Mouse (Mus musculus) liver, embryonic 15.5 days (tissue): ENCODE data around the gene Bpi. TPM values are rescaled to one million over a fixed set of nuclear protein-coding genes. Genes with fewer than 3 reads are reported as not detected.

ENCODE experiments used
- ATAC-seq: fragments of 200-750 bp; cut with Nextera tagmentation; 2 replicates; pipeline ENCODE4 v1.8.0; 2017; ENCODE audit warnings: moderate number of reproducible peaks, mild to moderate bottlenecking, moderate library complexity; ENCODE audit not compliant: insufficient read depth
- H3K27ac ChIP-seq: fragments of 300-500 bp; sonication (generic); replicated peaks from 2 replicates; pipeline ENCODE4 v1.5.1; 2015; ENCODE audit warnings: mild to moderate bottlenecking, inconsistent platforms
- H3K27me3 ChIP-seq: fragments of 300-500 bp; sonication (generic); 2 replicates; pipeline ENCODE4 v1.6.1; 2015; ENCODE audit warnings: mild to moderate bottlenecking, inconsistent platforms
- H3K36me3 ChIP-seq: fragments of 300-500 bp; sonication (generic); replicated peaks from 2 replicates; pipeline ENCODE4 v1.6.1; 2015; ENCODE audit warnings: moderate library complexity, mild to moderate bottlenecking, inconsistent platforms
- H3K4me1 ChIP-seq: fragments of 300-500 bp; sonication (generic); replicated peaks from 2 replicates; pipeline ENCODE4 v1.6.1; 2015; ENCODE audit warnings: inconsistent platforms
- H3K4me2 ChIP-seq: fragments of 300-500 bp; sonication (generic); 2 replicates; pipeline ENCODE4 v1.6.1; 2015; ENCODE audit warnings: moderate library complexity, mild to moderate bottlenecking, inconsistent platforms
- H3K4me3 ChIP-seq: fragments of 300-500 bp; sonication (generic); replicated peaks from 2 replicates; pipeline ENCODE4 v1.5.1; 2015; ENCODE audit warnings: mild to moderate bottlenecking, inconsistent platforms
- H3K9ac ChIP-seq: fragments of 300-500 bp; sonication (generic); 2 replicates; pipeline ENCODE4 v1.6.1; 2015; ENCODE audit warnings: moderate library complexity, mild to moderate bottlenecking, inconsistent platforms
- H3K9me3 ChIP-seq: fragments of 300-500 bp; sonication (generic); replicated peaks from 2 replicates; pipeline ENCODE4 v1.6.1; 2016; ENCODE audit warnings: inconsistent platforms
- WGBS: fragments of 180-500 bp; shearing (Covaris S2); methylation state at CpG from one replicate; pipeline ENCODE4 v1.1.7; 2015; ENCODE audit warnings: mixed read lengths; ENCODE audit not compliant: insufficient replicate concordance; 5-methylcytosine and 5-hydroxymethylcytosine counted together
- microRNA-seq: library from miRNA; unstranded; fragments of <30 nt; microRNA quantifications from one replicate; pipeline ENCODE4, GENCODE M21; 2016
- polyA plus RNA-seq: library from polyadenylated mRNA; unstranded; fragments of >200 nt; fragmentation: Nextera tagmentation; extraction: Ambion mirVana; gene quantifications from 2 replicates; pipeline ENCODE4 v1.2.1, GENCODE M21; 2015

The Bpi gene
- polyA plus RNA-seq, 1 experiment from 2014 or later = not detected

DNA sequence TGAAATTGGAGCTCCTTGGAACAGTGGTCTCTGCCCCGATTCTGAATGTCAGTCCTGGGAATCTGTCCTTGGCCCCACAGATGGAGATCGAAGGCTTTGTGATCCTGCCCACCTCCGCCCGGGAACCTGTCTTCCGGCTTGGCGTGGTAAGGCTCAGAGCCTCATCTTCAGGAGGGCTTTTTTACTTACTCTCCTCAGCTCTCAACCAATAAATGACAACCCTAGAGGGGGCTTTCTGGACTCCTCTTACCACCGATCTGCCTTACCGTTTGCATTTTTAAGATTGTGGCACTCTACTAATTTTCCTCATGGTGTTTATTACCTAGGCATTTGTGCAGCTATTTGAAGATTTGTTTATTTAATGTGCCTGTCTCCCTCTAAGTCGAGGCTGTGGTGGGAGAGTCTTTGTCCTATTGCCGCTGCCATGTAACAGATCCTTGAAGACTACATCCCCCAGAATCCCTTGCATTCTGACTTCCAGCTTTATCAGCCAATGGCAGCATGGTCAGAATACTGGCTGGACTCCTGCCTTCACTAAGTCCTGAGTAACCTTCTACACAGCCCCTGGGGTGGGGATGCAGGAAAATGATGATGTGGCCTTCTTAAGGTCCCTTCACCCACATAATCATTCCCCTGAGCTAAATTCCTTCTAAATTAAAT lies 66.8 kb downstream of the Bpi start:
- no peaks in the 10 kb centered on the region for H3K9me3 ChIP-seq
- no peak overlapping the region for H3K4me3 ChIP-seq
- no peak overlapping the region for H3K9ac ChIP-seq
- H3K4me1 ChIP-seq = no peaks in the 10 kb centered on the region
- ATAC-seq = no peak
- 59% methylated on average over 10 of the region's 10 CpGs for WGBS
- no peaks in the 10 kb centered on the region for H3K27me3 ChIP-seq
- no peak overlapping the region for H3K4me2 ChIP-seq
- no peak overlapping the region for H3K27ac ChIP-seq
- H3K36me3 ChIP-seq = peaks cover 49% of the 10 kb centered on the region

DNA sequence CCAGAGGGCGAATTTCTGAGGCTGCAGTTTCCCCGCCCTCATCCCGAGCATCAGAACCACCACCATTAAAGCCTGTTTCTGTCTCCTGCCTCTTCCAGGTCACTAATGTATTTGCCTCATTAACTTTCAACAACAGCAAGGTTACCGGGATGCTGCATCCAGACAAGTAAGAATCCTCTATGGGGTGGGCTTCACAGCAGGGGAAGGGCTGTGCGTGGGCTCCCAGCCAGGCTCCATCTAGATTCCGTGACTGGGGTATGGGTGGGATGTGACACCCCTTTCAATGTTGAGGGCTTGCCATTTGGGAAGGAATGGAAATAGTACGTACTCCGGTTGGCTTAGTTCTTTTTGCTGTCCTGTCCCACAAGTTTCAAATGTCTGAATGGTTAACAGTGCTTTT lies 67.7 kb downstream of the Bpi start:
- no peak for ATAC-seq
- H3K4me1 ChIP-seq = no peaks in the 10 kb centered on the region
- no peak overlapping the region for H3K9ac ChIP-seq
- 74% methylated on average over 8 of the region's 8 CpGs for WGBS
- H3K27me3 ChIP-seq = no peaks in the 10 kb centered on the region
- peaks cover 42% of the 10 kb centered on the region for H3K36me3 ChIP-seq
- H3K4me3 ChIP-seq = no peak overlapping the region
- H3K4me2 ChIP-seq = no peak overlapping the region
- no peak overlapping the region for H3K27ac ChIP-seq
- H3K9me3 ChIP-seq = no peaks in the 10 kb centered on the region

Small RNA genes lying within 50 kb of the gene (microRNA-seq; reads per million reads assigned to microRNA genes)
- not detected for gene Mir7685

Other genes with a start within 250 kb of the Bpi start
- 12.0 and 12.2 TPM in 2 replicates for gene Tti1, start 229.7 kb upstream of the Bpi start, polyA plus RNA-seq
- gene Rprd1b, start 229.6 kb upstream of the Bpi start, polyA plus RNA-seq = 27.5 and 28.6 TPM in 2 replicates
- 67.7 and 77.8 TPM in 2 replicates for gene Tgm2, start 111.7 kb upstream of the Bpi start, polyA plus RNA-seq
- 0.61 and 0.78 TPM in 2 replicates for gene D630003M21Rik, start 28.9 kb upstream of the Bpi start, polyA plus RNA-seq
- 50.6 and 56.8 TPM in 2 replicates for gene Lbp, start 48.4 kb downstream of the Bpi start, polyA plus RNA-seq
- 1.5 and 2.3 TPM in 2 replicates for gene Snhg11, start 117.5 kb downstream of the Bpi start, polyA plus RNA-seq
- 5.0 and 5.2 TPM in 2 replicates for gene Ralgapb, start 151.8 kb downstream of the Bpi start, polyA plus RNA-seq
- not detected in 2 replicates for gene Adig, start 244.5 kb downstream of the Bpi start, polyA plus RNA-seq